Mouse (Mus musculus) cerebellum, postnatal 10 days (tissue): ENCODE measurements around the gene H13.
A peak's percentile ranks its signal among the peaks of the same experiment; 100 is the strongest.

Source experiments
- DNase-seq, 2 experiments: peaks; one replicate each; pipeline ENCODE4 v3.0.0; 2021; ENCODE audit warnings: mixed read lengths in 2 of 2

Gene H13

DNA sequence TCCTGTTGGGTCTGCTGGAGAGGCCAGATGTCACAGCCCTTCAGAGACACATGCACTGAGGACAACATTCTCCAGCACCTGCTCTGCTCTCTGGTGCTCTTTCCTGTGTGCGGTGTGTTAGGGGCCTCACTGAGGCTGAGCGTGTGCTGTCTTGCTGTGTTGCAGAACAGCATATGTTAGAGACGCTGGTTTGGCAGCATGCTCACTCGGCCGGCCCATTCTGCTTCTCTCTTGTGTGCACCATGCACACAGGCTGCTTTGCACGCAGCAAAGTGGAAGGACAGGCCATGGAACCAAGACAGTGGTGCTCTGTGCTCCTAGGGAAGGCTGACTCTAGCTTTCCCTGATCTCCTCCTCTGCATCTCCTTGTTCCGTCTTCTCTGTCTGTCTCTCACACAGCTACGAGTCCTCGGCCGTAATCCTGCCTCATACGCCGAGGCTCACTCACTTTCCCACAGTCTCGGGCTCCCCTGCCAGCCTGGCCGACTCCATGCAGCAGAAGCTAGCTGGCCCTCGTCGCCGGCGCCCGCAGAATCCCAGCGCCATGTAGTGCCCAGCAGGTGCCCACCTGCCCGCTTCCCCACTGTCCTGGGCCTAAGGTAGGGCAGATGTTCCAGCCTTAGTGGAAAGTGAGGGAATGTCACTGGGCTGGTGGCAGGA lies 34.5 kb downstream of the H13 start:
- DNase-seq, result peak; percentile 68 to 75

DNA sequence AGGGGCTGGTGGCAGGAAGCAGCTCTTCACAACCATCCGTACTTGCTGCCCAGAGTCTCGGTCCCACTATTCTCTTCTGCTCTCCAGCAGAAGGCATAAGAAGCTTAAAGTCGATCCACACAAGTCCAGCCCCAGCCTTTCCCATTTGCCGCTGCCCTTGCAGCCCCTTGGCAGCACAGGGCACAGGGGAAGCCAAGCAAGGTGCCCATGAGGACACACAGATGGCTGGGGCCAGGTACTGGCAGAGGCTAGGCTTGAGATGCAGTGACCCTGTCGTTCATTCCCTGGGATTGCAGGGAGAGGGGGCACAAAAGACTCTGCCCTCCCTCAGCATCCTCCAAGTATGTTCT lies 35.0 kb downstream of the H13 start:
- DNase-seq, result peak; percentile 86 to 89

DNA sequence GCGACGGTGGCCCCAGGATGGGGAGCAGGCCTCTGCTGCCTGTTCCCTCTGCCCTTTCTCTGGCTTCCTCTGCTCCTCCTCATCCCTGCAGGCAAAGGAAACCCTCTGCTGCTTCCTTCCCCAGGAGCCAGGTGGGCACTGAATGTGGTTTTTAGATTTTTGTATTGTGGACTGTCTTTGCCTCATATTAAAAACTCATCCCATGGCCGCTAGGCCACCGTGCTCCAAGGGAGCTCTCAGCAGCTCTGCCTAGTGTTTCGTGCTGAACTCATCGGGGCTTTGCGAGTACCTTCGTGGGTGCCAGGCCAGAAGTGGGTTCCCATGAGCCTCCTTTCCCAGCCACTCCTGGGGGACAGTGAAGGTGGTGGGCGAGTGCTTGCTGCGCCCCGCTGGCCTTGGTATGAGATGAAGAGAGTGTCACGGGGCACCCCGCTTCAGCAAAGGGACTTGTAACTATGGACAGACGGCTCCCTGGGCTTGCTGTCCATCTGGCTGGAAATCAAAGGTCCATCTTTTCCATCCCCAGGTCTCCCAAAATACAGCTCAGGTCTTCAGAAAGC lies 35.6 kb downstream of the H13 start:
- DNase-seq, result no peak

DNA sequence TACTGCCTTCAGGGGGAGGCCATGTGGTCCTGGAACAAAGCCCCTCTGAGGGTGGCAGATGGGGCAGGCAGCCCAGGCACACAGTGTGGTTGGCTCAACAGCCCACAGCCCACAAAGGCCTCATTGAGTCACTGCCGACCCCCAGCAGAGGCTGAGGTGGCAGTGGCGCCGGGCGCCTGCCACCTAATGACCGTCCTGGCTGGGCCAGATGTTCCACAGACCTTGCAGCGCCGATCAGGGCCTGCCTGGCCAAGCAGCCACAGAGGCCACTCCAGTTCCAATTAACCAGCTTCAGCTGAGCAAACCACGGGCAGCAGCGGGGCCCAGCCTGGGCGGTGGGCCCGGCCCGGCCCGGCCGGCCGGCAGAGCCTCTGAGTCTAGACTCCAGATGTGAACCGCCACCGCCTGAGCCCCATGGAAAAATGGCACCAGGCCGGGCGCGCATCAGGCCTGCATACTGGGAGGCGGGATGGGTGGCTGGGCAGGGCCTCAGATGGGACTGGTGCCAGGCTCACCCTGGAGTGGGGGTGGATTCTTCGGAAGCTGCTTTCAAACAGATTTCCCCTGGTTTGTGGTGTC lies 36.8 kb downstream of the H13 start:
- DNase-seq, result peak; percentile 81 to 87

DNA sequence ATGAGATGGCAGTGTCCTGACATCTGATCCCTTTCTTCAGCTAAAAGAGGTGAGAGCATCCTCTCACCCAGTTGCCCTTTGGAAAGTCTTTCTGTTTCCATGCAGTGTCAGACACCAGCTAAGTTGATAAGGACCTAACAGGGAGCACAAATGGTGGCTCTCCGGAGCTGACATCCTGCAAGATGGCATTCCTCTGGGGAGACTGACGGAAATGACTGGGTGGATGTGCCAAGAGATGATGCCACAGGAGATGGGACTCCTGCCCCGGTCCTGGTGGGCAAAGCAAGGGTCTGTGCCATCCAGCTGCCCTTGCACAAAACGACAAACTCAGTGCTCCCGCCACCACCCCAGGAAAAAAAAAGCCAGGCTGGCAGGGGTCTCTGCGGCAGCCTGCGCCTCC lies 37.9 kb downstream of the H13 start:
- DNase-seq, result no peak

DNA sequence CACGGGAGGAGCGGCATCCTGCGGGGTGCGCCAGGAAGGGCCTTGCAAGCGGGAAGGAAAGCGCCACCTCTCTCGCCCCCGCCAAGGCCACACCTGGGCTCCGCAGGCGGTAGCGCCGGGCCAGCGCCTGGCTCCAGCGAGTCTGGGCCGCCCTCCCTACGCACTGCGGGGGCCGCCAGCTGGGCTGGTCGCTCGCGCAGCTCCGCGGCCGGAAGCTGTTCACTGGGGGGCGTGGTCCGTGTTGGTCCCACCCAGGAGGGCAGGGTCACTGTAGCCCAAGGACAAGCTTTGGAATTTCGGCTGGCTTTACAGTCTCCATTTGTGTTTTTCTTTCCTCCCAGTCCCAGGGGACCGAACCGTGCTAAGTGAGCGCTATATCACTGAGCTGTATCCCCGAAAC lies 38.4 kb downstream of the H13 start:
- peak; percentile 89 to 92 for DNase-seq

DNA sequence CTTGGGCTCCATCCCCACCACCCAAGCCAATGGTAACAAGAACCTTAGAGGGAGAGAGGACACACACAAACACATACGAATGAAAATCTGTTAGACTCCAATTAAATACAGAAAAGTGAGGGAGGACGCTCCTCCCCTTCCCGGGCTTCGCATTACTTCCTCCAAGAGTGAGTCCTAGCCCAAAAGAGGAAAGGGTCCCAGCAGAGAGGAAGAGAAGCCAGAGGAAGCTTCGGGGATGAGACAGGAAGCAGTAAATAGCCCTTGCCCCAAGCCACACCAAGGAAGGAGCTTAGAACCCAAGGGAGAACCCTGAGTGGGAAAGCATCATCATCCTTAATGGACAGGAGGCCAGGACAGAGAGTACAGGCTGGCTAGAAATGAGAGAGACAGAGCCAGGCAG lies 39.8 kb downstream of the H13 start:
- DNase-seq, result no peak

DNA sequence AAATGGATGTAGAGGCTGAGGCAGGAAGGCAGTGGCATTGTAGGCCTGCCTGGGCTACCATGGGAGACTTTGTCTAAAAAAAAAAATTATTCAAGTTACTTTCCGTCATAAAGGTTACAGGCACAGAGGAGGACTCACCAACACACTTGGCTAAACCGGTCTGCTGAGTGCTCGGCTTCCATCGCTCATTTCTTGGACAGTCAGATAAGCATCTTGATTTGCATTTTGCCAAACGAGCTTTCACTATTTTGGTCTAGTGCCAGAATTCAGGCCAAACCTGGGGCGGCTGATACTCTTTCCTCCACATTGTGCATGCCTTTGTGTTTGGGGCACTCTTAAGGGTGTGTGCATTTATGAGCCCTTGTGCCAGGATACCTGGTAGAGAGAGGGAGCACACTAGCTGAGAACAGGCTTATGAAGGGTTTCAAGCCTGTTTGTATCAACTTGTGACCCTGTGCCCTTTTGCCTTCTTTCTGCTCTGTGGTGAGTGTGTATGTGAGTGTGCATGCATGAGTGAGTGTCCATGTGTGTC lies 47.0 kb downstream of the H13 start:
- DNase-seq, result peak in 1 of 2 experiments; percentile 21

DNA sequence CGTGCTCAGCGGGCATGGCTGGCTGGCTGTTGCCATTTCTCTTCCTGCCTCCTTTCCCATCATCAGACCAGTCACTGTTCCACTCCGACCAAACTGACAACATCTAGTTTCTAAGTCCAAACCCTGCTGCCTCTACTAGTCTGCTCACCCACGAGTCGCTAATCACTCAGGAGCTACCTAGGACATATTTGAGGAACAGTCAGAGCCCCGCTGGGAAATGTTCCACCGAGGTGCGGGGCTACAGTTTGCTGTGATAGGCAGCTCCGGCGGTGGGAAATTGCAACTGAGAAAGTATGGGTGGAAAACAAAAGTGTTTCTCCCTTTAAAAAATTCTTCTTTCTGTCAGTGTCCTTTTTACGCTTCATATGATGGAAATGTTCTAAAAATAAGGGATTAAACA lies 48.4 kb downstream of the H13 start:
- no peak for DNase-seq

DNA sequence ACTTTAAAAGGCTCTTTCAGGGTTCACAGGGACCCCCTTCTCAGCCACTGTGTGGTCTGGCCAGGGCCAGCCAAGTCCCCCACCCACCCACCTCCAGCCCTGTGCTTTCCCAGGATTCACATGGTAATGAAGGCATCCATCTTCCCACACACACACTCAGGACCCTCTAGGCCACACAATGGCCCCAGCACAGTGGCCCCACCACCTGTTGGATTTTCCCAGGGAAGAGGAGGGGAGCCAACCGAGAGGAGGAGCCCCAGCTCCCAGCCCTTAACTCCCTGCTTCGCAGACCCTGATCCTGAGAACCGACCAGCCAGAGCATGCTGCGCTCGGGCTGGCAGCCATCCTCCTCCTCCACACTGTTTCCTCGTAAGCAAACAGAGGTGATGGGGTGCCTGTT lies 48.8 kb downstream of the H13 start:
- peak in 1 of 2 experiments; percentile 45 for DNase-seq

DNA sequence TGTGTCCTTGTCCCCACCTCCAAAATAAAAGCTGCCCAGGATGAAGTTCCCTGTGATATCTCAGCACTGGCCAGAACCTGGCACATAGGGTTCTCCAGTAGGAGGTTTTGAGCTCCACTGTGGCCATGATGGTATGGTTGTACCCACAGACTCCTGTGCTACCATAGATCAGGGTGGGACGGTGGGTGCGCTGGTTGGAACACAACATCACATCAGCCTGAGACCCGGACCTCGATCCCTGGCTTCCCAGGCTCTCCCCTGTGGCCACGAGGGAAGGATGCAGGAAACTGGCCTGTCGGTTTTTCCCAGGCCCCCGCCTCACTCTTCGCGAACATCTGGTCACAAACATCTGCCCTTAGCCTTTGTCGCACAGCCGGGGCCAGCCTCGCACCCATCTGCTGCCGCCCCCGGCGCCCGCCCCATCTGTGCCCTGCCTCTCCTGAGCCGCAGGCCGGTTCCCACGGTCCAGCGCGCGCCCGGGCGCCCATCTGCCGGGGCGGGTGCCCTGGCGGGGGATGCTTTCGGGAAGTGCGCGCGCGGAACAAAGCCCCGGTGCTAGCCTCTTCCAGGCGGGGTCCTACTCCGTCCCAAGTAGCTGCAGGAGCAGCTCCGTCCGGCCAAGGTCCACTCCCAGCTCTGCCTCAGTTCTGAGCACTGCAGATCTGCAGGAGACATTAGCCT lies 54.5 kb downstream of the H13 start:
- peak; percentile 64 to 76 for DNase-seq

DNA sequence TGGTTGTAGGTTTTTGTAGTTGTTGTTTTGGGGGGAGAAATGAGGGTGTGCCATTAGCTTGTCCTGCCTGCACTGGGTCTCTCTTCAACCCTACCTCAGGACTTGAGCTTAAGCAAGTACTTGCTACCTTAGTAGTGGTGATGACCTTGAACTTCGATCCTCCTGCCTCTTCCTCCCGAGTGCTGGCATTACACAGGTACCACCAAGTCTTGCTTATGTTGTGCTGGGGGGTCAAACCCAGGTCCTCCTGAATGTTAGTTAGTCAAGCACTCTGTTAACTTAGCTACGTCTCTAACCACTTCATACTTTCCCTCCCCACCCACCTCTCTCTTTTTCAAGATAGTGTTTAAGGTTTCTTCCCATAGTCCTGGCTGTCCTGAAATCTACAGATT lies 55.1 kb downstream of the H13 start:
- DNase-seq, result no peak

DNA sequence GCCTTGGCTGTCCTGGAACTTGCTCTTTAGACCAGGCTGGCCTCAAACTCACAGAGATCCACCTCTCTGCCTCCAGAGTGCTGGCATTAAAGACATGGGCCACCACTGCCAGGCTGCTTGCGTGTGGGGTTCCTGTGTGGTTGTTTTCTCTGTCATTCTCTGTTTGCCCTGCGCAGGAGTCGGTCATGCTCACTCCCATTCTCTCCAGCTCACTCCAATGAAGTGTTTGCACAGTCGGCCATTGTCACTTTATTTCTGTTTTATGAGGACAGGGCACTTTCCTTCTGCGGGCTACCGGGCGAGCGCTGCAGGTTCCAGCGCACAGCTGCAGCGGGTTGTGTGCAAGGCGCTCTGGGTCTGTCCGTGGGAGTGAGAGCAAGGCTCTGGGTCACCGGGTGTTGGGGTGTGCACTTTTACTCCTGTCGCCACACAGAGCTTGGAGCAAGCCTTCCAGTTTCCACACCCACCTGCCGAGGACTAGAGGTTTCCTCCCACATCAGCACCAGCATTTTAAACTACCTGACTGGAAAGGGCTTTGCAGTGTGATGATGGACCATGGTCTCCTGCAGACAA lies 56.0 kb downstream of the H13 start:
- no peak for DNase-seq

DNA sequence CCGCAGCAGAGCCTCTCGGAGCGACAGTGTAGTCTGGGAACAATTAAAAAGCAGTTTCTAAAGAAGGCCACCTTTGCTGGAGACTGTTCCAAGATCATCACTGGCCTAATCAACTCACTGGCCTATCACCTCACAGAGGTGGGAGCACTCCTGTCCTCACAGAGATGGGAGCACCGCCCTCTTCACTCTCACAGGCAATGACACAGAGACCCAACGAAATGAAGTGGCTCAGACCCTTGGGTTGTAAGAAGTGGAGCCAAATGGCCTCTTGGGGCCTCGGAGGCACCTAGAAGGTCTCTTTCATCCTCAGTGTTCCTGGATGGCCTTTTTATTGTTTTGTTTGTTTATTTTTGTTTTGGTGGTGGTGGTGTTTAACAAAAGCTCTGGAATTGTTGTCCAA lies 57.0 kb downstream of the H13 start:
- DNase-seq, result no peak

DNA sequence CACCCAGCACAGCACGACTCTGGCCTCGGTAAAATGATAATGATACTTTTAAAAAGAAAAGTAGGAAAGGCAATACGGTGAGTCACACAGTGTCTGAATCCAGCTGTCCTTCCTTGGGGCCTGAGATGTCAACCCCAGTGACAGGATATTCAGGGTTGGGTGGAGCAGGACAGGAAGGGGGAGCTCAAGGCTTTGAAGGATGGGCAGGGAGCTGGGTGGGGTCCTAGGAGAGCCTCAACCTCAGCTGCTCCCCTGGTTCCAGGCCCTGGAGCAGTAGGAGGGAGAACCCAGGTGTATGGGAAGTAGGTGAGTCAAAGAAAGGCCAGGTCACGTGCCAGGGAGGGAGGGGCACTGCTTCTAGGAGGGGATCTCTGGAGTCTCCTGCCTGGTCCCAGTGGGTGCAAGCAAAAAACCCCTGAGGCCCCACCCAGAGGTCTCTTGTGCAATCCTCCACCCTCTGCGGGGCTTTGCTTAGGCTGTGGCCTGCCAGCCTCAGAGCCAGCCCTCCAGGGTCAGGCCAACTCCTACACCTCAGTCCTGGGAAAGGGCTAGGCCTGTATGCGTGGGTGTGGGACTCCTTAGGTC lies 57.6 kb downstream of the H13 start:
- no peak for DNase-seq

DNA sequence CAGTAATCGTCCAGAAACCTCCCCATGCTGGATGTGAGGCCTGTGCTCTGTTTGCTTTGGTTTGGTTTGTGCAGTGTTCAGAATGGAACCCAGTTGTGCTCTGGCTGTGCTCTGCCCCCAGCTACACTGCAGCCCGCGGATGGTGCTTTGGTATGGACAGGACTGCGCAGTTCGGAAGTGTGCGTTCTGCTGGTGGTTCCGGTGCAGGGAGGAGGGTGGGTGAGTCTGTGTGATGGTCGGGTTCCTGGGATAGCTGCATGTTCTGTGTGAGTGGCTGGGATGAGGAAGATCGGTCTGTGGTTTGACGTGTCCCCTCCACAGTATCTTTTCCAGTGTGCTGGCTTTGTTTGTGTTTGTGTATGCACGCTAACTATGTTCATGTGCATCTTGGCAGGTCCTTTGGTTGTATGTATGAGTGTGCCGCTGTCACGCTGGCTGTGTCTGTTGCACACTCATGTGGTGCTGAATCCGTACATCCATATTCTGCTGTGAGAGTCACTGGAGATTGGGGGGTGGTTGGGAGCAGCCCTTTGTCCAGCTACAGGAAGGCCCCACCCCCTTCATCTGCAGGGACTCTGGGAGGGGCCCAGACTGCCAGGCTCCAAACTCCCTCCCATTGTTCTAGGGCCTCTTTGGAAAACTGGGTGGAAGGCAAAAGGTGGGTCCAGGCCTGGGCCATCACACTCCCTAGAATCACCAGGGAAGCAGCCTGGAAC lies 58.7 kb downstream of the H13 start:
- DNase-seq, result no peak

DNA sequence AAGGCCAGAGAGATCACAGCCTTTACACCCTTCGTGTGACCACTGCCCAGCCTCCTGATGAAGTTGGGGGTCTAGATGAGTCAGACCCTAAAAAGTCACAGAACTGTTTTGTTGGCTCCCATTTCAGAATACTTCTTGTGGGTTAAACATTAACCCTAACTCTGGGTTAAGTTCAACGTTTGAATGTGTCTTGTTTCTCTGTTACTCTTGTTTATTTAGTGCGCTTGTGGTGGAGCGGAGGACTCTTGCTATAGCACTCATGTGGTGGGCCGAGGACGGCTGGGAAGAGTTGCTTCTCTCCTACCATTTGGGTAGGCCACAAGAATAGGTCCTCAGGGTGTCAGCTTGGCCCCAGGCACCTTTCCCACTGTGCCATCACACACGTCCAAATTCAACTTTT lies 59.3 kb downstream of the H13 start:
- no peak for DNase-seq

DNA sequence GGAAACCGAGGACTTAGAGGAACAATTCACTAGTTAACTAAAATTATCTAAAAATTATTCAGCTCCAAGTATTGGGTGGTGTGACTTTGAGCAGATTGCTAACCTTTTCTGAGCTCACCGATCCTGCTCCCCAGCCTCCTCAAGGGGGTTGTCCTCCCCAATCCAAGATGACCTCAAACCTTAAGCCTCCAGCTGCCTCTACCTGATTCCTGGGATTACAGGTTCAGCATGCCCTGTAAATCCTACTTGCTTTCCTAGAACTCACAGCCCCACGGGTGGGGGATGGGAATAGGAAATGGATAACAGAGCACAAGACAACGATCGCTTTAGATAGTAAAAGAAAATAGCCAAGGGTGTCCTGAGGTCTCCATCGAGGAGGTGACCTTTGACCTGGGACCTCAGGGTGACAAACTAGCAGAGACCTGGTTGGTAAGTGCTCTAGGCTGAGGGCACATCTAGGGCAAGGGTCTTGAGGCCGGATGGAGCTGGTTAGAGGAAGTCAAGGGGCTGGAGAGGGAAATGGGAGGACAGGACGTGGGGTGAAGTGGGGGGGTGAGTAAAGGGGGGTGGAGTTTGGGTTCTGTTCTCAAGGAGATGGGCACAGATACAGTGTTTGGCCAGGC lies 59.9 kb downstream of the H13 start:
- DNase-seq, result no peak

DNA sequence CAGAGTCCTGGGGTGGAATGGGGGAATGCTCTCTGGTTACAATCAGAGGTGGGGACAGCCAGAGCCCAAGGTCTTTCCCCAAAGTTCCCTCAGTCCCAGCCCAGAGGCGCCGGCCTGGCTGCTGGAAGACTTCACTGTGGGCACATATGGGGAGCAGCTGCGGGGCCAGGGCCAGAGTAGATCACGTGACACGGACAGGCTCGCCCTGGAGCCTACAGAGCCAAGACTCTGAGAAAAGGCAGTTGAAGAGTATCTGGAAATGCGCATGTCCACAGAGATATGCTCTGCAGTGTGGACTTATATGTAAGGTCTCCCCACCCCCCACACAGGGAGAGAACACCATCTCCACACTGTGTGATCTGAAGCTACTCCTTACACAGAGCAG lies 60.4 kb downstream of the H13 start:
- DNase-seq, result peak; percentile 56 to 62

DNA sequence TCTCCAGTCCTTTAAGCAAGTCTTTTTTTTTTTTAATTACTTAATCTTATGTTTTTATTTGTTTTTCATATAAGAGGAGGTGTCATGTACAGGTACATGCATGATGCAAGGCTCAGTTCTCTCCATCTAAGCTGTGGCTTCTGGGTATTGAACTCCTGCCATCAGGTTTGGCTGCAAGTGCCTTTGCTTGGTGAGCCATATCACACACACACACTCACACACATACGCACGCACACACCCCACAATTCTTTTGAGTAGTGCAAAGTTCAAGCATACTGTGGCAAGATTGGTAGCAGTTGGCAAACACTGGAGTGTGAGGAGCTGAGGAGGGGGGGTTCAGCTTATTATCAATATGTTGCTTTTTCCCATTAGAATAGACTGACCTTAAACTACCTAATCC lies 63.9 kb downstream of the H13 start:
- peak in 1 of 2 experiments; percentile 53 for DNase-seq

DNA sequence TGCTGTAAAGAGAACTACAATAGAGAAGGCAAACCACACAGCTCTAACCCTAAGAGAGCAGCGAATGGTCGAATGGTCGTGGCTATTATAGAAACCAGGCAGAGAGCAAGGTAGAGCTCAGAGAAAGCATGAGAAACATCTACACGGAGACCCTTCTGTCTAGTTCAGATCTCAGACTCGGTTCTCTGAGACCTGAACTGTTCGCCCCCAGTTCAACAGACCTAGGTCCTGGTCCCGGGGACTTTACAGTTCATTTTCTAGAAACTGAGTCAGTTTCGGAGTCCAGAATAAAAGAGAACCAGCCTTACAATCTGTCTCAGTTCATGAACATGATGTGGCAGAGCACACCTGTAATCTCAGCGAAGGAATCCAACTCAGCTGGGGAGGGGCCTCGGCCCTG lies 65.2 kb downstream of the H13 start:
- DNase-seq, result no peak

DNA sequence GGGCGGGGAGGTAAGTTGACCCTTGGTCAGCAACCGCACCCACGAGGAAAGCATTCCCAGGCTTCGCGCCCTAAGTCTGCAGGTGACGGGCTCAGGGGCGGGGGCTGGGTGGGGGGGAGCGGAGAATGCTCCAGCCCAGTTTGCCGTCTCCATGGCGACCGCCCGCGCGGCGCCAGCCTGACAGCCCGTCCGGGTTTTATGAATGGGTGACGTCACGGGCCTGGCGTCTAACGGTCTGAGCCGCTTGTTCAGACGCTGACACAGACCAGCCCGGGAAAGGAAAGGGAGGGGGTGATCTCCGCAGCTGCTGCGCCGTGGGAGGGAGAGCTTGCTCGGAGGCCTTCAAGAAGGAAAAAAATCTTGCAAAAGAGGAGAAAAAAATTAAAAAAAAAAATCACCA lies 65.7 kb downstream of the H13 start:
- DNase-seq, result peak; percentile 96 to 97
